Mouse (Mus musculus): Measurements from ENCODE around the gene Gm20662. TPM values are rescaled to one million over a fixed set of nuclear protein-coding genes. Genes with fewer than 3 reads are reported as not detected.

The Gm20662 gene
- total and polyA plus RNA-seq, 3 experiments, result 0.27 to 0.76 TPM; not detected in 1

GRCm38 (mm10) chr9:107971690-107972541, 24.2 kb upstream of the Gm20662 start:
- peak; percentile 68 for ATAC-seq (ENCODE audit: extremely low read depth, insufficient number of reproducible peaks, low FRiP score, poor library complexity, severe bottlenecking)
- no peak overlapping the region for H3K4me3 ChIP-seq (ENCODE audit: low read depth, low read length)
- TF ChIP-seq POLR2AphosphoS5 (IDR thresholded peaks at IDR 0.05; ENCODE audit: insufficient replicate concordance, low read depth, low read length) (no peak), TAL1 (conservative IDR thresholded peaks at IDR 0.05; ENCODE audit: low read depth, low read length) (peak; percentile 59)

GRCm38 (mm10) chr9:107974491-107975171, 21.5 kb upstream of the Gm20662 start:
- H3K4me1 ChIP-seq (ENCODE audit: insufficient read depth, low read depth, low read length), result peaks cover 91% of the 10 kb centered on the region
- no peak for TF ChIP-seq GATA1 (IDR thresholded peaks at IDR 0.05; ENCODE audit: borderline replicate concordance, low read length)
- TF ChIP-seq TAL1 (conservative IDR thresholded peaks at IDR 0.05; ENCODE audit: low read depth, low read length), result no peak
- no peak for TF ChIP-seq POLR2AphosphoS5 (IDR thresholded peaks at IDR 0.05; ENCODE audit: insufficient replicate concordance, low read depth, low read length)
- TF ChIP-seq CTCF (IDR thresholded peaks at IDR 0.05; ENCODE audit: low read depth, low read length), result no peak
- TF ChIP-seq GATA2 (IDR thresholded peaks at IDR 0.05; ENCODE audit: borderline replicate concordance, low read depth, low read length), result no peak
- H3K4me3 ChIP-seq (ENCODE audit: low read depth, low read length), result peak overlapping the region; percentile 45; the same call in 1 of the 2 replicates
- peaks cover 77% of the 10 kb centered on the region for H3K36me3 ChIP-seq (replicated peaks)
- no peaks in the 10 kb centered on the region for H3K27me3 ChIP-seq (ENCODE audit: insufficient read depth, low read length)
- ATAC-seq (ENCODE audit: extremely low read depth, insufficient number of reproducible peaks, low FRiP score, poor library complexity, severe bottlenecking) (peak; percentile 45), DNase-seq (ENCODE audit: low spot score) (peak; percentile 42)
- no peaks in the 10 kb centered on the region for H3K9me3 ChIP-seq (replicated peaks)

More at GRCm38 (mm10) chr9:107971690-107972541, 24.2 kb upstream of the Gm20662 start:
- Histone ChIP-seq H3K9me3 (replicated peaks) (no peaks in the 10 kb centered on the region), H3K36me3 (replicated peaks) (peaks cover 76% of the 10 kb centered on the region), H3K27me3 (ENCODE audit: insufficient read depth, low read length) (no peaks in the 10 kb centered on the region), H3K4me1 (ENCODE audit: insufficient read depth, low read depth, low read length) (peaks cover 64% of the 10 kb centered on the region)
- DNase-seq (ENCODE audit: low spot score), result peak; percentile 64

GRCm38 (mm10) chr9:107975399-107976386, 20.5 kb upstream of the Gm20662 start, which contains the start of gene Uba7:
TSS of gene Uba7 (plus strand) at chr9:107975505.
- Histone ChIP-seq H3K27me3 (ENCODE audit: insufficient read depth, low read length) (no peaks in the 10 kb centered on the region), H3K36me3 (replicated peaks) (peaks cover 77% of the 10 kb centered on the region), H3K4me3 (ENCODE audit: low read depth, low read length) (peak within 1 kb of the TSS; percentile 73), H3K4me1 (ENCODE audit: insufficient read depth, low read depth, low read length) (peaks cover 95% of the 10 kb centered on the region), H3K9me3 (replicated peaks) (no peaks in the 10 kb centered on the region)
- TF ChIP-seq GATA1 (IDR thresholded peaks at IDR 0.05; ENCODE audit: borderline replicate concordance, low read length) (no peak), CTCF (IDR thresholded peaks at IDR 0.05; ENCODE audit: low read depth, low read length) (no peak), TAL1 (conservative IDR thresholded peaks at IDR 0.05; ENCODE audit: low read depth, low read length) (peak; percentile 66), POLR2AphosphoS5 (IDR thresholded peaks at IDR 0.05; ENCODE audit: insufficient replicate concordance, low read depth, low read length) (no peak), GATA2 (IDR thresholded peaks at IDR 0.05; ENCODE audit: borderline replicate concordance, low read depth, low read length) (no peak)
- peak; percentile 71 for DNase-seq (ENCODE audit: low spot score)
- ATAC-seq (ENCODE audit: extremely low read depth, insufficient number of reproducible peaks, low FRiP score, poor library complexity, severe bottlenecking), result peak; percentile 59; the same call in 1 of the 2 replicates

- peaks cover 77% of the 10 kb centered on the region for H3K36me3 ChIP-seq (replicated peaks)
- H3K4me1 ChIP-seq (ENCODE audit: insufficient read depth, low read depth, low read length), result peaks cover 96% of the 10 kb centered on the region
- TF ChIP-seq GATA1 (IDR thresholded peaks at IDR 0.05; ENCODE audit: borderline replicate concordance, low read length) (no peak), GATA2 (IDR thresholded peaks at IDR 0.05; ENCODE audit: borderline replicate concordance, low read depth, low read length) (no peak), CTCF (IDR thresholded peaks at IDR 0.05; ENCODE audit: low read depth, low read length) (no peak), TAL1 (conservative IDR thresholded peaks at IDR 0.05; ENCODE audit: low read depth, low read length) (no peak), POLR2AphosphoS5 (IDR thresholded peaks at IDR 0.05; ENCODE audit: insufficient replicate concordance, low read depth, low read length) (no peak)
- no peaks in the 10 kb centered on the region for H3K9me3 ChIP-seq (replicated peaks)
- H3K4me3 ChIP-seq (ENCODE audit: low read depth, low read length), result no peak overlapping the region
- DNase-seq (ENCODE audit: low spot score) (no peak), ATAC-seq (ENCODE audit: extremely low read depth, insufficient number of reproducible peaks, low FRiP score, poor library complexity, severe bottlenecking) (no peak)
- H3K27me3 ChIP-seq (ENCODE audit: insufficient read depth, low read length), result no peaks in the 10 kb centered on the region
Observed at GRCm38 (mm10) chr9:107978815-107979214, 17.3 kb upstream of the Gm20662 start.

GRCm38 (mm10) chr9:107981684-107982605, 14.2 kb upstream of the Gm20662 start:
- ATAC-seq (ENCODE audit: extremely low read depth, insufficient number of reproducible peaks, low FRiP score, poor library complexity, severe bottlenecking), result no peak
- no peaks in the 10 kb centered on the region for H3K27me3 ChIP-seq (ENCODE audit: insufficient read depth, low read length)
- H3K36me3 ChIP-seq (replicated peaks), result peaks cover 81% of the 10 kb centered on the region
- no peak for DNase-seq (ENCODE audit: low spot score)
- peak overlapping the region; percentile 83 for H3K4me3 ChIP-seq (ENCODE audit: low read depth, low read length)
- no peaks in the 10 kb centered on the region for H3K9me3 ChIP-seq (replicated peaks)
- H3K4me1 ChIP-seq (ENCODE audit: insufficient read depth, low read depth, low read length), result peaks cover 93% of the 10 kb centered on the region
- no peak for TF ChIP-seq TAL1 (conservative IDR thresholded peaks at IDR 0.05; ENCODE audit: low read depth, low read length)
- no peak for TF ChIP-seq GATA1 (IDR thresholded peaks at IDR 0.05; ENCODE audit: borderline replicate concordance, low read length)

Measured in G1E (cell line).